Mouse (Mus musculus) liver, adult (tissue): ENCODE data around the gene 4930447F04Rik.

Experiments
- GATA4 ChIP-seq: IDR thresholded peaks from 2 replicates; pipeline ENCODE4 v1.6.1; 2014; ENCODE audit warnings: mild to moderate bottlenecking, low read length; ENCODE audit not compliant: insufficient replicate concordance

The 4930447F04Rik gene

GRCm38 (mm10) chrX:66304124-66304523, at the start of gene 4930447F04Rik:
Gene 4930447F04Rik (minus strand): TSS chrX:66304224.
- TF ChIP-seq GATA4, result no peak
